Mouse (Mus musculus): ENCODE measurements around the gene Zfp688.
"Not testable (repeated sequence)": the region's sequence is repeated elsewhere in the genome, so short reads cannot be mapped to it uniquely, and the experiment has no call there.

The Zfp688 gene

GRCm38 (mm10) chr7:127411418-127411817 is 10.4 kb downstream of the Zfp688 start:
- DNase-seq (ENCODE audit: low read depth, low spot score): no peak

- peak; percentile 81 for DNase-seq (ENCODE audit: low read depth, low spot score)
Observed at GRCm38 (mm10) chr7:127406002-127406987, 15.6 kb downstream of the Zfp688 start, which contains the start of gene Zfp764. TSS of gene Zfp764 (minus strand) at chr7:127406822.

- DNase-seq (ENCODE audit: low read depth, low spot score): not testable (repeated sequence)
Observed at GRCm38 (mm10) chr7:127404101-127404500, 17.8 kb downstream of the Zfp688 start.

GRCm38 (mm10) chr7:127402980-127403379 is 18.9 kb downstream of the Zfp688 start:
- DNase-seq (ENCODE audit: low read depth, low spot score): no peak

- no peak for DNase-seq (ENCODE audit: low read depth, low spot score)
Observed at GRCm38 (mm10) chr7:127400355-127400754, 21.5 kb downstream of the Zfp688 start.

GRCm38 (mm10) chr7:127393944-127394333 is 27.9 kb downstream of the Zfp688 start:
- DNase-seq (ENCODE audit: low read depth, low spot score): no peak

GRCm38 (mm10) chr7:127393157-127393943 is 28.5 kb downstream of the Zfp688 start, which contains the start of gene E430018J23Rik:
TSS of gene E430018J23Rik (minus strand) at chr7:127393629.
- peak; percentile 98 for DNase-seq (ENCODE audit: low read depth, low spot score)

- DNase-seq (ENCODE audit: low read depth, low spot score): no peak
Observed at GRCm38 (mm10) chr7:127392251-127392824, 29.5 kb downstream of the Zfp688 start.

GRCm38 (mm10) chr7:127391538-127391937 is 30.3 kb downstream of the Zfp688 start:
- no peak for DNase-seq (ENCODE audit: low read depth, low spot score)

GRCm38 (mm10) chr7:127390306-127390705 is 31.6 kb downstream of the Zfp688 start:
- DNase-seq (ENCODE audit: low read depth, low spot score): no peak

GRCm38 (mm10) chr7:127388201-127388600 is 33.7 kb downstream of the Zfp688 start:
- DNase-seq (ENCODE audit: low read depth, low spot score): not testable (repeated sequence)

- DNase-seq (ENCODE audit: low read depth, low spot score): peak; percentile 84
Observed at GRCm38 (mm10) chr7:127386641-127387392, 35.1 kb downstream of the Zfp688 start, which contains the start of gene 9130019O22Rik. TSS of gene 9130019O22Rik (minus strand) at chr7:127387166.

GRCm38 (mm10) chr7:127385560-127385959 is 36.3 kb downstream of the Zfp688 start:
- not testable (repeated sequence) for DNase-seq (ENCODE audit: low read depth, low spot score)

GRCm38 (mm10) chr7:127378310-127378921 is 43.5 kb downstream of the Zfp688 start:
- DNase-seq (ENCODE audit: low read depth, low spot score): no peak

- peak; percentile 90 for DNase-seq (ENCODE audit: low read depth, low spot score)
Observed at GRCm38 (mm10) chr7:127375271-127376245, 46.3 kb downstream of the Zfp688 start, which contains the start of gene Zfp747. TSS of gene Zfp747 (minus strand) at chr7:127376050.

- not testable (repeated sequence) for DNase-seq (ENCODE audit: low read depth, low spot score)
Observed at GRCm38 (mm10) chr7:127371870-127372269, 50.0 kb downstream of the Zfp688 start.

- no peak for DNase-seq (ENCODE audit: low read depth, low spot score)
Observed at GRCm38 (mm10) chr7:127371213-127371612, 50.7 kb downstream of the Zfp688 start.

Data from forelimb bud, embryonic 11.5 days (tissue).